Mouse (Mus musculus): ENCODE measurements around the gene Cnih4. TPM values are rescaled to one million over a fixed set of nuclear protein-coding genes. Genes with fewer than 3 reads are reported as not detected.
A peak's percentile ranks its signal among the peaks of the same experiment; 100 is the strongest.

Cnih4 gene
- total RNA-seq (2022) = 10 to 100 TPM; 27.7 to 37.0 (median 29.8) TPM

- DNase-seq (ENCODE audit: low spot score in 2 of 2) = peak; percentile 90 to 93
Observed at GRCm38 (mm10) chr1:181143950-181144836, at the start of gene Cnih4, which contains the start of gene Nvl. Gene Cnih4 (plus strand): TSS chr1:181144693. Gene Nvl (minus strand): TSS chr1:181144204.

GRCm38 (mm10) chr1:181117112-181117511 is 27.4 kb upstream of the Cnih4 start:
- DNase-seq (ENCODE audit: low spot score in 2 of 2) = no peak

DNA sequence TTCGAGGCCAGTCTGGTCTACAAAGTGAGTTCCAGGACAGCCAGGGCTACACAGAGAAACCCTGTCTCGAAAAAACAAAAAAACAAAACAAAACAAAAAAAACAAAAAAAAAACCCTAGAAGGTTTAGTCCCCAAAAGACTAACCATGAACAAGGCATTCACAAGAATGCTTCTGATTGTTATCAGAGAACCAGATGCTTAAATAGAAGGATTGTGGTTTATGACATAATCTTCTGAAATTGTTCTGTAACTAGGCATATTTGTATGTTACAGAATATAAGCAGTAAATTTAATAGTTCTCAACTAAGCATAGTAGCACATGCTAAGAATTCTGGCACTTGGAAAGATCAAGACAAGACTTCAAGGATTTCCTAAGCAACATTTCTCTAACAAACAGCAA is 20.3 kb upstream of the Cnih4 start:
- DNase-seq (ENCODE audit: low spot score in 2 of 2) = no peak

DNA sequence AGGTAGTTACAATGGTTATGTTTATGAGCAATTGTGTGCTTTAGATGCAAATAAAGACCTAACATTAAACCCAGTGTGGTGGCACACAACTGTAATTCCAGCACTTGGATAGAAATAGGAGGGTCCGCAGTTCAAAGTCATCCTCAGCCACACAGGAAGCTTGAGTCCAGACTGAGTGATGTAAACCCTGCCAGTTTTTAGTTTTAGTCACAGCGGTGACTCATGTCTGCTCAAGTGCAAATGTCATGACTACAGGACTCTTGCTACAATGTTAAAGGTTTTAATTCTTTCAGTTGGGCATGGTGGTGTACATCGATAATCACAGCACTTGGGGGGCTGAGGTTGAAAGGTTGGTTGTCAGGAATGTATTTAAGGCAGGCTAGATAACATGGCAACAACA is 18.6 kb upstream of the Cnih4 start:
- DNase-seq (ENCODE audit: low spot score in 2 of 2) = no peak

DNA sequence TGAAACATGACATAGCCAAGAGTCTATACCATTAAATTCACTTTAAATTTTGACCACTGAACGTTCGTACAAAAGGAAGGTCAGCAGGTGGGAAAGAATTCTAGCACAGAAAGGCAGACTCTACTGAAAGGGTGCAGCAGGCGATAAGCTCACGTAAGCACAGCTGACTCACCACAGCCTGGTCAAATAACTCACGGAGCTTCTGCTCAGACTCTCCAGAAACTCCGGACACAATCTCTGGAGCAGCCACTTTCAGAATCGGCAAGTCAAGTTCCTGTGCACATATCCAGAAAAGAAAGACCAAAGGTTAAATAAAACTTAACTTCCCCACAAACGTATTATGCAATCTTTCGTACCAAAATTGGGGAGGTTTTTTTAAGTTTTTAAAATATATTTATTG is 17.7 kb upstream of the Cnih4 start:
- no peak for DNase-seq (ENCODE audit: low spot score in 2 of 2)

- DNase-seq (ENCODE audit: low spot score in 2 of 2) = no peak
Observed at GRCm38 (mm10) chr1:181131915-181132314, 12.6 kb upstream of the Cnih4 start.

DNA sequence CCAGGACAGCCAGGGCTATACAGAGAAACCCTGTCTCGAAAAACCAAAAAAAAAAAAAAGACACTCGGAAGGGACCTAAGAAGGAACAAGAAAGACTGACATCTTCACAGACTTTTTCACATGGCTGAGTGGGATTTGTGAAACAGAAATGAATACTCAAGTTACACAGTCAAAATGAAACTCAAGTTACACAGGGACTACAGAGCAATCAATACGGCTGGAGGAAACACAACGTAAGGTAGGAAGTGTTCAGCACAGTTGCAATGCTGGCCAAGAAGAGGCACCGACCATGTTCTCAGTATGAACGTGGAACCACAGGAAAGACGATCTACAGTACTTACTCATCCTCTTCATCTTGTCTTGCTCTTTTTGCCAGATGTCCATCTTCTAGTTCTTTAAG is 5.8 kb upstream of the Cnih4 start:
- no peak for DNase-seq (ENCODE audit: low spot score in 2 of 2)

GRCm38 (mm10) chr1:181143609-181143949 is 914 bp upstream of the Cnih4 start:
- no peak for DNase-seq (ENCODE audit: low spot score in 2 of 2)

GRCm38 (mm10) chr1:181144966-181145365 is 473 bp downstream of the Cnih4 start:
- no peak for DNase-seq (ENCODE audit: low spot score in 2 of 2)

DNA sequence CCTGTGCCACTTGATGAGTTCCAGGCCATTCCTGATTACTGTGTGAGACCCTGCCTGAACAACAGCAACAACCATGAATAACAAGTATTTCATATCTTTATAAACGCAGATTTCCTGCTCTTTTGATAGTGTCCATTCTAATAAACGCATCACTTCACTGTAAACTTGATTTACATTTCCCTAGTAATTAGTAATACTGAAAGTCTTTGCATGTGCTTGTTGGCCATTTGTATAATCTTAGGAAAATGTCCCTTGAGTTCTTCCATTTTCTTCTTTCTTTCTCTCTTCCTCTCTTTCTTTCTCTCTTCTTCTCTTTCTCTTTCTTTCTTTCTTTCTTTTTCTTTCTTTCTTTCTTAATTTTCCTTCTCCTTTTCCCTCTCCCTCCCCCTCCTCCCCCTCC is 1.7 kb downstream of the Cnih4 start:
- no peak for DNase-seq (ENCODE audit: low spot score in 2 of 2)

- no peak for DNase-seq (ENCODE audit: low spot score in 2 of 2)
Observed at GRCm38 (mm10) chr1:181148540-181148939, 4.0 kb downstream of the Cnih4 start.

DNA sequence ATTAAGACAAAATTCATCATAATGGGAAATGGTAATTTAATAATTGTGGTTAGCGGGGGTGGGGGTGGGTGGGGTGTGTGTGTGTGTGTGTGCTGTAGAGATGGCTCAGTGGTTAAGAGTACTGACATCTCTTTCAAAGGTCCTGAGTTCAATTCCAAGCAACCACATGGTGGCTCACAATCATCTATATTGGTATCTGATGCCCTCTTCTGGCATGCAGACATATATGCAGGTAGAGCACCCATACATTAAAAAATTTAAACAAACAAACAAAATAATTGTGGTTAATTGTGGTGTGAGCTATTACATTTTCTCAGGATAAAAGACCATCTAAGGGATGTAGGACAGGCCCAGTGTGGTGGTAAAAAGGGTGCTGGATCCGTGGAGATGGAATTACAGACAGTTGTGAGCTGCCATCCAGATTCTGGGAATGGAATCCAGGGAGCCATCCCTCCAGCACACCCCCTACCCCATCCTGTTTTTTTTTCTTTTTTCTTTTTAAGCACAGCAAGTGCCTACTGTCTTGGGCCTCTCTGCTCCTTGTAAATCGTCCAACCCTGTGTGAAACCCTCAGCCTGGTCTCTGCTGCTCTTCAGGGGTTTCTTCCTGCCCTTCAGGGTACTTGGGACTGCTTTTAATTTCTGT is 5.0 kb downstream of the Cnih4 start:
- DNase-seq (ENCODE audit: low spot score in 2 of 2) = no peak

DNA sequence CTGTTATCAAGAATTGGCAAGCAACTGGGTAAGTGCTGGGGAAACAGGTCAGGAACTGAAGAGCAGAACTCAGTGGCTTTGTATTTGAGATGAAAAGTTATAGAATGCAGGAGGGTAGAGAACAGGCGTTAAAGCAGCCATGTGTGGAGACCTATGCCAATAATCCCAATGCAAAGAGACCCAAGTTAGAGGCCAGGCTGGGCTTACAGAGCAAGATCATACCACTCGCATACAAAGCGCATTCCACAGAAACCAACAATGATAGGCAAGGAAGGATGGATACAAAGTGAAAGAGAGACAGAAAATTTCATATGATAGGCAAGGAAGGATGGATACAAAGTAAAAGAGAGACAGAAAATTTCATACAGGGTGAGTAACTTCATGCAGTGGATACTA is 5.9 kb downstream of the Cnih4 start:
- no peak for DNase-seq (ENCODE audit: low spot score in 2 of 2)

DNA sequence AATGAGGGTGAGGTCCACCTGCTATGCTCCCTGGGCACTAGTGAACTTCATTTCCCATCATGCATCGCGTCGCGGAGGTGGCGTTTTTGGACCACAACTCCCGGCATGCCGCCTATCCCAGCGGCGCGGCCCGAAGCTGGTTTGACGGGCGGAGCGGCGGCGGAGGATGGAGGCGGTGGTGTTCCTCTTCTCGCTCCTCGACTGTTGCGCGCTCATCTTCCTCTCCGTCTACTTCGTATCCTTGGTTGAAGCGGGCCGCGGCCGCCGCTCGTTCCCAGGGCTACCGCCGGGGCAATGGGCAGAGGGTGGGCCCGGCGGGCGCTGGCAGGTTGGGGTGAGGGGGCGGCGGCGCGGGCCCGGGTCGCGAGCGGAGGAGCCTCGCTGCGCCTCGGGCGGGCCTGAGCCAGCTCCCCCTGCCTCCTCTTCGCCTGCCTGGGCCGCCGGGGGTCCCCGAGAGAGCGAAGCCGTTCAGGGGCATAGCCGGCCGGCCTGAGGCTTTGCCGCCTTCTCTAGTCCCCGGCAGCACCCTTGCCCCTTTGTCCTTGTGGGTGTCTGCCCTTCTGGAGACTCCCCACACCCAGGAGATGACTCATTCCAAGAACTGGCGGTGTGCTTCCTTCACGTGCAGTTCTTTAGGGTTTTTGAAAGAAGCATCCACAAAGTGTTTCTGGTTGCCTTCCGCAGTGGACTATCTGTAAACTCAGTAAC is 6.5 kb downstream of the Cnih4 start:
- DNase-seq (ENCODE audit: low spot score in 2 of 2) = peak; percentile 79 to 83

- DNase-seq (ENCODE audit: low spot score in 2 of 2) = no peak
Observed at GRCm38 (mm10) chr1:181151541-181151940, 7.0 kb downstream of the Cnih4 start.

- DNase-seq (ENCODE audit: low spot score in 2 of 2) = no peak
Observed at GRCm38 (mm10) chr1:181167816-181168215, 23.3 kb downstream of the Cnih4 start.

DNA sequence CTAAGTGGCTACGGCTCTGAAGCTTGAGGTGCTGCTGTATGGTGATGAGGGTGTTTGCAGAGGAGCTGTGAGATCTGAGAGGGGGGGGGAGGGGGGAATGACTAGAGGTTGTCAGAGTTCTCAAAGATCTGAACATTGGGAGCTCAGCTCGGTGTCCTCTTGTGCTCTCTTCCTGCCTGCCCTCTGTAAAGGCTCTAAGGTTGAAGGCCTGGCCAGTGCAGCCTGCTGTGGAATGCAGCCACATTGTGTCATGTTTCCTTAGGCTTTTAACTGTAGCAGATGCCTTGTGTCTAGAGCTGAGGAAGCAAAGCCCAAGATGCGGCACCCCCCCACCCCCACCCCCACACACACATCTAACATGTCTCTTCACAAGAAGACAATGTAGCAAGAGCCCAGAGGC is 23.9 kb downstream of the Cnih4 start:
- no peak for DNase-seq (ENCODE audit: low spot score in 2 of 2)

GRCm38 (mm10) chr1:181170210-181170609 is 25.7 kb downstream of the Cnih4 start:
- DNase-seq (ENCODE audit: low spot score in 2 of 2) = no peak

- no peak for DNase-seq (ENCODE audit: low spot score in 2 of 2)
Observed at GRCm38 (mm10) chr1:181188925-181189324, 44.4 kb downstream of the Cnih4 start.

DNA sequence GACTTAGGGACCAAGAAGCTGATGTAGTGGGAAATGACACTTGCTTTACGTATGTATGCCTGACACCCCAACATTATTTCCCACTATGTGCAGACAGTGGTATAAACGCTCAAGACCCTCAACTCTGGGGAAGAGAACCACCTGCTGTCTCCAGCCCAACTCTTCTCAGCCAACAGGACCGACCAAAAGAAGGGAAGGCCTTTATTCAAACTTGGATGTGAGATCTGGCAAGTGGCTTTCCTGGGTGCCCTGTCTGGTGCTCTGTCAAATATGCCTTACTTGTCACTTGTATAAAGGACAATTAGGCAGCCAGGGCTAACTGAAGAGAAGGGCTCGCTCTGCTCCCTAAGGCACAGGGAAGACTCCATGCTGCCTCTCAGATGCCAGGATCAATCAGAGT is 55.0 kb downstream of the Cnih4 start:
- DNase-seq (ENCODE audit: low spot score in 2 of 2) = no peak

DNA sequence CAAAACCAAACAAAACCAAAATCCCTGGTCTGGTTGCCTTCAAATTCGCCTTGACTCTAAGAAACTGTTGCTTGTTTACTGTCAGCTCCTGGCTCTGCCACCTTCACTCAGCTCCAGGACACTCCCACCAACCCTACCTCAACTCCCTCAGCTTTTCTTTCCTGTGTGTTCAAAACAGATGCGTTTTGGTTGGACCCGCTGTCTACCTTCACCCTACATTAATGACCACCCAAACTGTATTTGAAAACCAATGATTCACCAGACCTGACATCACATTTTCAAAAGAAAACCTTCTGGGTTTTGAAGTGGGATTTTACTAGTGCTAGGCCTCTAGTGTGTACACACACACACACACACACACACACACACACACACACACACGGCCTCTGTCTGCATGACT is 65.7 kb downstream of the Cnih4 start:
- DNase-seq (ENCODE audit: low spot score in 2 of 2) = no peak

Data from left cerebral cortex, adult 8-10 months (tissue).